Mouse (Mus musculus): Measurements from ENCODE around the gene Coro2a.
"Not testable (repeated sequence)": the region's sequence is repeated elsewhere in the genome, so short reads cannot be mapped to it uniquely, and the experiment has no call there.

The Coro2a gene

DNA sequence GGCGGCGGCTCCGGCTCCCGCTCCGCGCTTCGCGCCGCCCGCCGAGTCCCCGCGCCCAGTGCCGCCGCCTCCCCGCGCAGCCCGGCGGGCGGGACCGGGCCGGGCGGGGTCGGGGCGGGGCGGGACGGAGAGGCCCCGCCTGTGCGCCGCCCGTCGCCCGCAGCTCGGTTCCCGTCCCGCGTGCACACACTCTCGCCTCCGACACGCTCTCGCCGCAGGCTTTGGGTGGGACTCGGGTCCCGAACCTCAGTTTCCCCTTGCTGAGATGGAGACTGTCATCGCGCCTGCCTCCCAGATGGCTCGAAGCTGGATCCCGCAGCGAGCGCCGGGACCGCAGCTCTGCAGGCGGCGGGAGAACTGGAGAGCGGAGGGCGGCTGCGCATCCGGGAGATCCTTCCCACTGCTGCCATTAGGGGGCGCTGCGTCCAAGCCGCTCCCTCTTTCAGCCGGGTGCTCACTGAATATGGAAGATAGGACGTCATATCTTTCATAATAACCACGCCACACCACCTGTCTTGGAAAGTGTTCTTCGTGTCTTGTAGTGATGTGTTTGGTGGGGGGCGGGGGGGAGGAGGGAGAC is at the start of gene Coro2a:
Gene Coro2a (minus strand): TSS at position 359 of the 580 bp plus-strand sequence.
- peak; percentile 88 for DNase-seq (ENCODE audit: low spot score)

DNA sequence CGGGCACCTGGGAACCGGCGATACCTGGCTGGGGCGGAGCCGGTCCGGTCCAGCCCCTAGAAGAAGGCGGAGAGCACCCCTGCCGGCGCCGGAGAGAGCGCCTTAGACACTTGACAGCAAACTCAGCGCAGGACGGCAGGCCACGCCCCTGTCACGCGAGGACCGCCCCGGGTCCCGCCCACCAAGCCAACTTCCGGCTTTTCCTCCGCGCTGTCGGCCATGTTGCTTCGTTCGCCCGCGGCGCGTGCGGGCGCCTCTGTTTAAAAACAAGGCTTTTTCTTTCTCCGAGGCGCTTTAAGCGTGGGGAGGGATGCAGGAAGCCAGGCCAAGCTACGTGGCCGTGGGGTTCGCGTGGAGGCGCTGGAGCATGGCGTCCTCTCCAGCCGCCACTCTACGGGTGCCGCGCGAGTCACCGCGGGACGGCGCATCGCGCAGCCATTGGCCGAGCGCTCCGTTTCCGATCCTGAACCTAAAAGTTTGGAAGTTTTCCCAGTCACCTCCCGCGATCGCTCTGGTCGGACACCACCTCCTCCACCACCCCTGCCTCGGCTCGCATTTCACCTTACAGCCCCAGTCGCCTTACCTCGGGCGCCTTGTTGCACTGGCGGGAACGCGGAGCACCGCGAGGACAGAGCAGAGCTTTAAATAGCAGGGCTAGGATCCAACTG is 48.2 kb upstream of the Coro2a start, which contains the start of gene Tbc1d2:
Gene Tbc1d2 (minus strand): TSS at position 124 of the 668 bp plus-strand sequence.
- DNase-seq (ENCODE audit: low spot score) = peak; percentile 95

DNA sequence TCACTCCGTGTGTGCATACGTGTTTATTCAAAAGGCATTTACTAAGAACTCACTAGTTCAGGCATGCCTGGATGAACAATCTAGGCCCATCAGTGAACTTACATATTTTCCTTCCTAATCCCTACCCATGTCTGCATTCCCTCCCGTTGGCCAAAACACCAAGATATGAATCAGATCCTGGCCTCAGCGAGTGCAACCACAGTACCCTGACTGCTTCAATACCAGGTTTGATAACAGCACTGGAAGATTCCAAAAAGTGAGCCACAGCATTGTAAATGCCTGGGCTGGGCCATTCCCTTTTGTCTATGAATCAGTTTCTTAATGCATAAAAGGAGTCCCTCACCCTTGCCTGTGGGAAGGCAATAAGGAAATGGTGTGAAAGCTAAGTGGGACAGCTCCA is 47.2 kb upstream of the Coro2a start:
- DNase-seq (ENCODE audit: low spot score) = peak; percentile 34

DNA sequence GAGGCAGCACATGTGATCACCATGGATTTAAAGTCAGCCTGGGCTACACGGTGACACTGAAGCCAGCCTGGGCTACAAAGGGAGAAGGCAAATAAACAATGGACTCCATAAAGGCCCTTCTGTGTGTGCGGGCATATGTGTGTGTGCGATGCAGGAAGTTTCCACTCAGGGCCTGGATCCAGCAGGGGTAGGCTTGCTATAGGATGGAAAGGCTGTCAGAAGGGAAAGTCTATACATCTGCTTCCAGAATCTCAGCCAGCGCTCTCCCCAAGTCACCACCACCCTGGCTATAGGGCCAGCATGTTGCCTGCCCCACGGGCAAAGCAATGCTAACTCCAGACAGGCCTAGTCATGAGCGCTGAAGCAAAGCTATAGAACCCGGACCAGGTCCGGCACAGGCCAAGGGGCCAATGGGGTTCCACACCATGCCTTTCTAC is 41.7 kb upstream of the Coro2a start:
- DNase-seq (ENCODE audit: low spot score) = no peak

DNA sequence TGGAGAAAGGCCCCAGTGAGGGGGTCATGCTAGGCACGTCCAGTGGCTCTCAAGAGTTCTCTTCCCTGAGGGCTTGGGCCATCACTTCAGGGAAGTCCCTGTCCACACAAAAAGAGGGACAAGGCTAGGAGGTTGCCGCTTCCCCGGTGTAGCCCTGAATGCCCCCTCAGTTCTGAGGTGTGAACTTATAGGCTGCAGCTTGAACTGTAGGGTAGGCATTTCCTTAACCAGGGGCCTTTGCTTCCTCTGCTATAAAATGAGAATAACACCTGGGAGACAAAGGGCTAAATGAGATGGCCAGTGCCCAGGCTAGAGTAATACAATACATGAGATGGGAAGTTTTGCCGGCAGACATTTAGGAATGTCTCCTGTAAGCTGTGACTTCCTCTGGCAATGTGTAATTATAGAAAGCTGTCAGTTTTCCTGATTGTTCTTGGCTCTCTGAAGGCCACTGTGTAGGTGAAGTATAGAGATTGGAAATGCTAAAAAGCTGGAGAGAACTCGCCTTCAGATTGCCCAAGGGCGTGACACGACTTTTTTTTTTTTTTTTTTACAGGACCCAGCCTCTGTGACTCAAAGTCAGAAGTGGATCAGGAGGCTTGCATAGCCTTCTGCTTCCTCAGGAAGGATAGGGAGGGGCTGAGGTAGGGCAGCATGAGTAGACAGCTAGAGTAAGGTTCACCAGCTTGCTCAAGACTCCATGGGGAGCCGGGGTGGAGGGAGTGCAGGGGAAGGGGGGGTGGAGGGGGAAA is 41.1 kb upstream of the Coro2a start:
- DNase-seq (ENCODE audit: low spot score) = peak; percentile 50

DNA sequence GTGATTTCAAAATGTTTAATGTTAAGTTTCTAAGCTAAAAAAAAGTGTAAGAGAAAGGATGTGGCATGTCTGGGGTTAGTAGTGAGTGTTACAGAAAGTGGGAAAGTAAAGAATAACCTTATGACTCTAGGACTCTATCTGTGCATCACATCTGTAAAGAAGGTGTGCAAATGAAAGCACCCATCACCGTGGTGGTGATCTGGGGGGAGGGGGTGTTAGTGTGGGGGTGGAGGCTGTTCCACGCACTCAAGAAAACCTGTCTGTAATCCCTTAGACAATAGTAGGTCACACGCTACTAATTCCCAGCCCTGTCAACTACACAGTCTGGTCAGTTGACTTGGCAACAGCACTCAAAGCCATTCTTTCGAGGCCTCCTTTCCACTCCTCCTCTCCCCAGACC is 39.3 kb upstream of the Coro2a start:
- no peak for DNase-seq (ENCODE audit: low spot score)

DNA sequence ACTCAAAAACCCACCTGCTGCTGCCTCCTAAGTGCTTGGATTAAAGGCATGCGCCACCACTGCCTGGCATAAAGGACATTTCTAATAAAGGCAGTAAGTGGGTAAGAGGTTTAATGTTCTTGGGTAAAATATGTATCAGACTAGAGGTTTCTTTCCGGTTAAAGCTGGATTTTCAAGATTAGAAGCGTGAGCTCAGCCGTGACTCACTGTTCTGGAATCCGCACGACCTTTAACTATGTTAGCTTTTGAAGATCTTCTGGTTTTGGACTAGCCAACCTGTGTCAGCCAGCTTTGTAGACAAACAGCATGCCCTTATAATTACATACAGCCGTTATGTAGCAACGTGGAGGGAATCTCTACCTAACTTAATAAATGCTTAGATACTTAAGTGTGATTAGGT is 37.9 kb upstream of the Coro2a start:
- DNase-seq (ENCODE audit: low spot score) = peak; percentile 75

DNA sequence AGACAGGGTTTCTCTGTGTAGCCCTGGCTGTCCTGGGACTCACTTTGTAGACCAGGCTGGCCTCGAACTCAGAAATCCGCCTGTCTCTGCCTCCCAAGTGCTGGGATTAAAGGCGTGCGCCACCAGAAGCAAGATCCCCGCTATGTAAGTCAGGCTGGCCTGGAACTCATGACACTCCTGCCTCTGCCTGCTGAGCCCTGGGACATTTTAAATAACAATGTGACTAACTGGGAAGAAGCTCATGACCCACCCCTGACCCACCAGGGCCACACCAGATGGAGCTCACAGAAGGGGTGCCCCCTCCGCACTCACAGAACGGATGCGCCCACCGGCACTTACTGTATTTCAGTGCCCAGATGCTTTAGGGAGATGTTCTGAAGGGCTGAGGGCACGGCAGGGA is 35.2 kb upstream of the Coro2a start:
- not testable (repeated sequence) for DNase-seq (ENCODE audit: low spot score)

DNA sequence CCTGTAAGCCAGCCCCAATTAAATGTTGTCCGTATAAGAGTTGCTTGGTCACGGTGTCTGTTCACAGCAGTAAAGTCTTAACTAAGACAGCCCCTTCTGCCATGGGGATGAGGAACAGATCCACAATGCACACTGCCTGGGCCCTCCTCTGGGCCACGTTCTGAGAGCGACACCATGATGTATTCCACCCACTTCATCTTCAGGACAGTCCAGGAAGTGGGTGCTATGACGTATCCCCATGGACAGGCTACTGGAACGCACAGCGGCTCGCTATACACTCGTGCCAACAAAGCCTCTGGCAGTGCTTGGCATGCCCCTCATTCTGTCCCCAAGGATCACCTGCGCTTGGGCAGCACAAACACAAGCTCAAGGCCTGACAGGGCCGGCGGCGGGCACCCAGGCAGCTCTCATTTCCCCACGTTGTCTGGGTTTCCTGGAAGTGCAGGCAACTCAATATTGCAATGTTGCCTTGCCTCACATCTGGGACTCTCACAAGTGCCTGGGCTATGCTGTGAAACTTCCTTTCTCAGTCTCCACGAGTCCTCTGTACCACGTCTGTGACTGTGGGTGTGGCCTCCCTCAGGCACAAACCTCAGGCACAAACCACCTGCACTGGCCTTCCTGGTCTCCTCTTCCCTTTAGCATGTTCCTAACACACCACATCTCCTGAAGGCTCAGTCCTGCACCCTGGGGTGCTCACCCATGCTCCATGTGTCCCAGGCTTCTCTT is 33.9 kb upstream of the Coro2a start:
- DNase-seq (ENCODE audit: low spot score) = no peak

DNA sequence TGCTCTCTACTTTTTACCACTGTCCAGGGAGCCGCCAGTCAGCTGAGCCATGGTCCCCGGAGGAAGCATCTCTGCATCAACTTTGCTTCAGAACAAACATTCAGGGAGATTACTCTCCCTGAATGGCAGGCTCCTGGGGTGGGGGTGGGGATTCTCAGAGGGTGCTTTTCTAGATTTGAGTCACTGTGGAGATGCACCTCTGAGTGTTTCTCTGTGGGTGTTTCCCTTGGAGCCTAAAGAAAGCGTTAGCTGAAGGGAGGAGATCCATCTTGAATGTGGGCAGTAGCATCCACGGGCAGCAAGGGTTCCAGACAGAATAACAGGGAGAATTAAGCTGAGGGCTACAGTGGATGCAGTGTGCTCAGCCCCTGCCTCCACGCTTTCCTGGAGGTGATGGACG is 32.9 kb upstream of the Coro2a start:
- no peak for DNase-seq (ENCODE audit: low spot score)

DNA sequence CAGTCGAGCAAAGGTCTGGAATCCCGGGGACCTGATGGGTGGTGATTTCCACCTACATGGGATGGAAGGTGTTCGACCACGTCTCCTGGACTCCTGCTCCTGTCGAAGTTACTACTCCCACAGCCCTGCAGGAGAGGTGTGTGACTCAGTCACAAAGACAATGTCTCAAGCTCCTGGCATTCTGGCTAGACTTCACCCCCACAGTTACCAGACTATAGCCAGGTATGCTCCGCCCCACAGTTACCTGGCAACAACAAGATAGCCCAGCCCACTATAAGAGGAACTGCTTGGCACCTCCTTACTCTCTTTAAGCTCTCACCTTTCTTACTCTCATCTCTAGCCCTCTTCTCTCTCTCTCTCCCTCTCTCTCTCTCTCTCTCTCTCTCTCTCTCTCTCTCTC is 31.6 kb upstream of the Coro2a start:
- DNase-seq (ENCODE audit: low spot score) = peak; percentile 32

DNA sequence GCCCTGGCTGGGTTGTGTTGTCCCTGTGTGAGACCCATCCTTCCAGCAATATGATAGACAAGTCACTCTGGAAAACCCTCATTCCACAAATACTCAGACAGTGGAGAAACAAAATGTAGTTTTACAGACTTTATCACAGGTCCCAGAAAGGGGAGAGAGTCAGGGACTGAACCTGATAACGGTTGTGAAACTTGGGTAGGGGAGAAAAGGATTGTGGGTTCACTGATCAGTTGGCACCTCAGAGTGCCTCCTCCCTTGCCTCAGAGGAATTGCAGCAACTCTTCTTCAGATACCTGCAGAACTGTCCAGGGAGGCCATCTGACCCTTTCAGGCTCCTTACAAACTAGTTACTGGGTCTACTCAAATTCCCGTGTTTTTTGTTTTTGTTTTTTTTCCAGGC is 30.5 kb upstream of the Coro2a start:
- DNase-seq (ENCODE audit: low spot score) = no peak

DNA sequence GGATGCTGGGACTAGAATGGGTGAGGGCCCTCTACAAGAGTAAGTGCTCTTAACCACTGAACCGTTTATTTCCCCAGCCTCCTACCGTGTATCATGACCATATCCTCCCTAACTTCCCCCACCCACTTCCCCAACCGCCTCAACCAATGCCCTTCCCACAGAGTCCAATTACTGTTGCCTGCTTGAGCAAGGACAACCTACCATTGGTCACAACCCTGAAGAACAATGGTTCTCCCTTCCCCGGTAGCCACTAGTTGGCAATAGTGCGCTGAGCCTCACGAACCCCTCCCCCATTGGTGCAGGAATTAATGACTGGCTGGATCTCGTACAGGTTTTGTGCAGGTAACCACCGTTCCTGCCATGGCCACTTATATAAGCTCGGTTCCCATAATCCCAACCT is 28.4 kb upstream of the Coro2a start:
- DNase-seq (ENCODE audit: low spot score) = peak; percentile 38

DNA sequence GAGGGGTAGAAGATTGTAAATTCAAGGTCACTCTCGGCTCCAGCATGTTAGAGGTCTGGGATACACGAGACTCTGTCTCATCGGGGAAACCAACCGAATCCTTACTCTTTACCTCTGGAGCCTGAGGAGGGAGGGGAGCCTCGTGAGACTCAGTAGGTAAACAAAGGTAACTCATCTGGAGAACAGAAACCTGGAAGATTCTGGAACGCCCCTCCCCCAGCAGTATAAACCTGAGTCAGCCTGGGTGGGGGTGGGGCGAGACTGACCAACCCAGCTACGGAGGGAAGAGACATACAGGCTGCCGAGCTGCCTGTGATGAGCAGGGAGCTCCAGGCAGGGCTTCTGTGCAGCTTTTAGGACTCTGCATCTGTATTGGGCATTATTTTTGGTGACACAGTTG is 26.9 kb upstream of the Coro2a start:
- DNase-seq (ENCODE audit: low spot score) = no peak

DNA sequence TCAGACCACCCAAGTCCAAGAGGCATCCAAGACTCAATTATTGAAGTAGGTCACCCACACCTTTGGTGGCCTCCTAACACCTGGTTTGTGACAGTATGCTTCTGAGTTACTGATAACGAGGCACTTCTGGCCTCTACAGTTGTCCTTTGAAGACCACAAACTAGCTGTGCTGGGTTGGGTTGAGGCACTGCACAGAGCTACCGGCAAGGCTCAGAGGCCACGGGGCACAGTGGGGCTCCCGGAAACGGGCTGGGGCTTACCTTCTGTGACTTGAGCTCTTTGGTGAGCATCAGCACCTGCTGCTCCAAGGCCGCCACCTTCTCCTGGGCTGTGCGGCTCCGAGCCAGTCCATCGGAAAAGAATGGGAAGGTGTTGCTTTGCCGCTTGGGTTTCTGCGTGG is 26.1 kb upstream of the Coro2a start:
- no peak for DNase-seq (ENCODE audit: low spot score)

DNA sequence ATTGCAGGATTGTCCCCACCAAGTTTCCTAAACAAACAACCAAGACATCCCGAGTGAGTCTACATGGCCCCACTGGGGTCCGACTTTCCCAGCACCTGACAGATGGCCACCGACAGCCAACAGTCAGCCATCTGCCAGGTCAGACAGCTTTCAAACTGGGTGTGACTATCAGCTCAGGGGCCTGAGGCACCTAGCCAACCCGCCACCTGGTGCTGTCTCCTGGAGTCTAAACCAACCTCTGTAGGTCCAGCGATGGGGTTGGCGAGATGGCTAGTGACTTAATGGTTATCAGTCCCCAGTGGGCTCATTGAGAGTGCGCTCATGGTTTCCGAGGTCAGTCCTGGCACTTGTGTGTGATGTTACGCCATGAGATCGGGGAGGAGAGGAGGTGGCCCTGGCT is 23.1 kb upstream of the Coro2a start:
- DNase-seq (ENCODE audit: low spot score) = no peak

DNA sequence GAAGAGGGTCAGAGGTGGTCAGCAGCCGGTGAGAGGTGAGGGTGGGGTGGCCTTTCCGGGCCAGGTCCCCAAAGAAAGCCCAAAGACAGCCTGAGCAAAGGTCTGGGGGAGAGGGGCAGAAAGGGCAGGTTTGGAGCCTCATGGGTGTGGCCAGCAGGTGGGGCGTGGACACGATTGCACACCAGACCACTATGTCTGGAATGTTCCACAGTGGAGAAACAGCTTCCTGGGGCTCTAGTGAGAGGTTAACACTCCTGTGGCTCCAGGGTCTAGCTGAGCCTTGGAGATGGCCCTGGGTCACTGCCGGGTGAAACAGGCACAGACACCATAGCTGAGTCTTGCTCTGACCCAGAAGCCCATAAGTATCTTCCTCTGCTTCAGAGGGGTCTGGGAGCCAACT is 21.0 kb upstream of the Coro2a start:
- DNase-seq (ENCODE audit: low spot score) = no peak

DNA sequence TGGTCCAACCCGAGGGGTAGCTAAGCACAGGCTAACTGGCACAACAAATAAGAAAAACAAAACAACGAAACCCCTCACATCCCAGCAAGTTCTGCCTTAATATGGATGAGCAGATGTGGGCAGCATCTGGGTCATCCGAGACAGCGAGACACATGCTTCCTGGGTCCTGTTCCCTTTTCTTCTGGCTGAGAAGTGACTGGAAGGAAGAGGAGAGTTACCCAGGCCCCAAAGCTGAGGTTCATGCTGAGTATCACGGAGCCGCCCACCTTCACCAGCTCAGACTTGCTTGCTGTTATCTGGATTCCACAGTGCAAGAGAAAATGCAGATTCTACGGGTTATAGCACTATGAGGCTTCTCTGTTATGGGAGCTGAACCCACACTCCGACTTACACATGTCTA is 18.9 kb upstream of the Coro2a start:
- no peak for DNase-seq (ENCODE audit: low spot score)

DNA sequence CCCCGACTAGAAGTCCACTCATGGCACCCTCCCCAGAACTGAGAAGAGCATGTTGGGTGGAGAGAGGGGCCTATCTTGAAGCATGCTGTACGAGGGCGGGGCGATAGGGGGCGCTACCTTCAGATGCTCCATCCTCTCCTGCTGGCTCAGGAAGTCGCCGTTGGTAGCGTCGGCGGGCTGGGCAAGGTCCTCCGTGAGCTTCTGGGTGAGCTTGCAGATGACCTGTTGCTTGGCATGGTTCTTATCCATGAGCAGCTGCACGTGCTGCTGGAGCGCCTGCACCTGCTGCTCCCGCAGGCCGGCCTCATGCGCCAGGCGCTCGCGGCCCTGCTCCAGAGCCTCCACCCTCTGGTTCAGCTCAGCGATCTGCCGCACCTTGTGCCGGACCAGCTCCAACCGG is 18.3 kb upstream of the Coro2a start:
- peak; percentile 31 for DNase-seq (ENCODE audit: low spot score)

DNA sequence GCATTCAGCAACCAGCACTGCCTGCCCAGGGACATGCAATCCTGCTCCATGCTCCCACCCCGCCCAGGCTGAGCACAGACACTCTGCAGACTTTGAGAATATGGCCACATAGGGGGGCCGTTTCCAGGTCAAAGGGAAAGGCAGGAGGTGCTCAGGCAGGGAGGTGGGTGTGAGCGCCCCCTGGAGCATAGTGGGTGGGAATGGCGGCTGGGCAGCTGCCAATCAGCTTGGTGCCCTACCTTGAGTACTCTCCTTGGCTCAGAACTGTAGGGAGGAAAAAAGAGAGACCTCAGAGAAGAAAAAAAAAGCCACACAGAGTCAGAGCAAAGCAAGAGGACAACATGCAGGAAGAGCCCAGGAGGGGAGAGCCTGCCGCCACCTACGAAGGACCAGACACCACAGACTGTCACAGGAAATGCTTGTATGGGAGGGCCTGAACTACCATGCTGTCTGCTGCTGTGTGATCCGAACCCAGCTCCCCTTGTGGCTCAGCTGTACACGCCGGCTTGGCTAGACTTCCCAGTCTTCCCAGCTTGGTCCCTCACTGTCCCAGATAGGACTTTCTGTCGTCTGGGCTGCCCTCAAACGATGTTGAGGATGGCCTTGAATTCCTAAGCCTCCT is 16.3 kb upstream of the Coro2a start:
- no peak for DNase-seq (ENCODE audit: low spot score)

DNA sequence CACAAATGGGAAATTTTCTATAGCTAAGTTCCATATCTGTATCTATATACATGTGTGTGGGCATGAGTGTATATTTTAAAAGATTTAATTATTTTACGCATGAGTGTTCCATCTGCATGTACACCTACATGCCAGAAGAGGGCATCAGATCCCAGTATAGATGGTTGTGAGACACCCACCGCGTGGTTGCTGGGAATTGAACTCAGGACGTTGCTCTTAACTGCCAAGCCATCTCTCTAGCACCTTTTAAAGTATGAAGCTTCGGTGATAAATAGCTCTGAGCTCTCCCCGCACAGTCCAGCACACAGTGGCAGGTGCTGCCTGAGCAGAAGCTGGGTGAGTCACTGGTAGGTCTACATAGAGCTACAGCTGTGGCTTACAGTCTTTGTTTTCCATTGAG is 15.4 kb upstream of the Coro2a start:
- DNase-seq (ENCODE audit: low spot score) = no peak

DNA sequence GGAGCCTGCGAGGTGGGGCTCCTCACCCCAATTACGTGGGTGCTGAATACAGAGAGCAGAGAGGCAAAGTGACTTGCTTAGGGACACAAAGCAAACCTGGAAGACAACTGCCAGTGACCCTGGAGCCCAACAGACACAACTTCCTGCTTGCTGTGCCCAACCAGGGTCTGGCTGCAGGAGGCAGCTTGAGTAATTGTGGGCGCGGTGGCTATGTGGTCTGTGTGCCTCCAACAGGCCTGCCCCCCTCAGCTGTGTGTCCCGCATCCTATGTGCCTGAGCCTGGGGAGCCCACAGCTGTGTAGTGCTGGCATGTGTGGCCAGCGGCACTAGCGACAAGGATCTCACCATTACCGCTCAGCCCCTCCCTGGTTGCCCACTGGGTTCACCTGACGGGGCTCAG is 12.6 kb upstream of the Coro2a start:
- no peak for DNase-seq (ENCODE audit: low spot score)
